Mouse (Mus musculus) left cerebral cortex, postnatal 10 days (tissue): ENCODE data around the gene Prelp. TPM values are rescaled to one million over a fixed set of nuclear protein-coding genes. Genes with fewer than 3 reads are reported as not detected.

ENCODE experiments used
- DNase-seq, 2 experiments: peaks; one replicate each; pipeline ENCODE4 v3.0.0; 2021 to 2022; ENCODE audit warnings: low spot score in 2 of 2, mixed read lengths in 1 of 2; ENCODE audit errors: extremely low spot score in 1 of 2
- intact Hi-C: fragments of 180-260 bp; cut with DNase I; formaldehyde crosslinking; loops from one replicate; pipeline ENCODE4 v1.15.1; 2025
- total RNA-seq, 2 experiments: library from RNA; stranded (reverse); gene quantifications; 2 replicates each; pipeline ENCODE4 v1.2.3; 2021

The Prelp gene
- total RNA-seq, 2 experiments from 2014 or later, result 2.4 to 2.9 TPM

DNA sequence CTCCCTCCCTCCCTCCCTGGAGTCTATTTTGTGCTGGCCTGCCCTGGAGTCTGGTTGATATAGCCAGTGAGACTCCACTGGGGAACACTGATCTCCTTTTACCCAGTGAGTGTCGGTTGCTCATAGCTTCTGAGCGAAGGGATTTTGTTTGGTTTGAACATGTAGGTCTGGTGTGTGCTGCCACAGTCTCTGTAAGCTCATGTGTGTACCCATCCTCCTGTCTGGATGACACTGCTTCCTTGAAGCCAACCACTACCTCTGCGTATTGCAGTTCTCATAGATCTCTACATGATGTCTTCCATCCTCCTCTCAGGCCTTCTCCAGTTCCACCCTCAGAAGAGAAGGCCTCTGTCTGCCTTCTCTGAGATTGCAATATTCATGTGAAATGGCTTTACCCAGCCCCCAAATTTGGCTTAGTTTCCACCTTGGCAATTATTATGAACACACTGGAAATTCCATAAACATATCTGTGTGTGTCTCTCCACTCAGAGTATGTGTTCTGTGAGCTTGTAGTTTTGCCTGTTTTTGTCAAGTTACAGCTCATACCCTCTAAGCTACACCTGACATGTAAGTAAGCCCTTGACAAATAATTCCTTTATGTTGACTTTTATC is 19.4 kb upstream of the Prelp start:
- no peak for DNase-seq
- intact Hi-C loops, result no loop called here

DNA sequence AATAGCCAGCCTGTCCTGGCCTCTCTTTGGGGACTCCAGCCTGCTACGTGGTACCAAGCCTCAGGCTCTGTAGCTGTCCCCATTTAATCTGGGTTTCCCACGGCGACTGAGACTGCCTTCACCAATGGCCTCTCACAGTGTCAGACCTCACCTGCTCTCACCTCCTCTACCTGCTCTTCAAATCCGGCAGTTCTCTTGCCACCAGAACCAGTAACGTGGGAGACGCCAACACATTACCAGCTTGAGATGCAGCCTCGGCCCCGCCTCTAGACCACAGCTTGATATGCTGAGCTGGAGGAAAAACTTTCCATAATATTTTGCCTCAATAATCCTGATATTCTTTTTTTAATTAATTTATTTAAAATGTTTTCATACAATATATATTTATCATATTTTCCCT is 18.5 kb upstream of the Prelp start:
- intact Hi-C loops, result no loop called here

DNA sequence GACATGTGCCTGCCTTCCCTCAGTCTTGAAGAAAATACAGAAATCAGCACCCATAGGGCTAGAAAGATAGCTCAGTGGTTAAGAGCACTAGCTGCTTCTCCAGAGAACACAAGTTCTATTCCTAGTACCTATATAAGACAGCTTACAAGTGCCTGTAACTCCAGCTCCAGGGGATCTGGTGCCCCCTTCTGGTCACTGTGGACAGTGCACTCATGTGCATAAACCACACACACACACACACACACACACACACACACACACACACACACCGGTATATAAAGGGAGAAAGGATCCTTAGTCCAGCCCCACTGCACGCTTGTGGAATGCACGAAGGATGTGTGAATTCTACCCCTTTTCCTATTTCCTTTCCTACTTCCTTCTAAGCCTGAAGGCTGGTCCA is 15.0 kb upstream of the Prelp start:
- no peak for DNase-seq
- intact Hi-C loops, result no loop called here

More for the DNA sequence above, 18.5 kb upstream of the Prelp start:
- no peak for DNase-seq

DNA sequence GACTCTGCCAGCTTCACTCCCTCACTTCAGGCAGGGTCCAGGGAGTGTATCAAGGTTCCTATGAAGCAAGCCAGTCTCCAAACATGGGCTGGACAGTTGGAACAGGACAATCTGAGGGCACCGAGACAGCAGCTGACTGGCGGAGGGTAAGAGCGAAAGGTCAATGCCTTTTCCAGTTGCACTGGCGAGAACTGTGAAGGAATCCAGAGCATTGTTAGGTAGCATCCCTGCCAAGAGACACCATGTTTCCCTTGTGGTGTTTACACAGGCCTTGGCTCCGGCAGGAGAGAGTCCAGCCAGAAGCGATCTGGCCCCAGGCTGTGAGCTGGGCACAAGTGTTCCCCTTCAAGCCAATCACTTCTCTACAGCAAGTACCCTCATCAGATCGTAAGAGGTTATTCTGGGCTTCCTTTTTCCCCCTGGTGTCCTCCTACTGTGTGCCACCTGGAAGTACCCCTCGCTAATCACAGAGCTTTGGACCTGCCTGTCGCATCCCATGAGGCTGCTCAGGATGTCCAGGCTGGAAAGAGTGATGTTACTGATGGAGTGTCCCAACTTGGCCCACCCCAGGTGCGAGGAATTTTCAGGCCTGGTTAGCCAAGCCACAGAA is 13.2 kb upstream of the Prelp start:
- intact Hi-C loops, result no loop called here
- peak in 1 of 2 experiments; percentile 30 for DNase-seq

DNA sequence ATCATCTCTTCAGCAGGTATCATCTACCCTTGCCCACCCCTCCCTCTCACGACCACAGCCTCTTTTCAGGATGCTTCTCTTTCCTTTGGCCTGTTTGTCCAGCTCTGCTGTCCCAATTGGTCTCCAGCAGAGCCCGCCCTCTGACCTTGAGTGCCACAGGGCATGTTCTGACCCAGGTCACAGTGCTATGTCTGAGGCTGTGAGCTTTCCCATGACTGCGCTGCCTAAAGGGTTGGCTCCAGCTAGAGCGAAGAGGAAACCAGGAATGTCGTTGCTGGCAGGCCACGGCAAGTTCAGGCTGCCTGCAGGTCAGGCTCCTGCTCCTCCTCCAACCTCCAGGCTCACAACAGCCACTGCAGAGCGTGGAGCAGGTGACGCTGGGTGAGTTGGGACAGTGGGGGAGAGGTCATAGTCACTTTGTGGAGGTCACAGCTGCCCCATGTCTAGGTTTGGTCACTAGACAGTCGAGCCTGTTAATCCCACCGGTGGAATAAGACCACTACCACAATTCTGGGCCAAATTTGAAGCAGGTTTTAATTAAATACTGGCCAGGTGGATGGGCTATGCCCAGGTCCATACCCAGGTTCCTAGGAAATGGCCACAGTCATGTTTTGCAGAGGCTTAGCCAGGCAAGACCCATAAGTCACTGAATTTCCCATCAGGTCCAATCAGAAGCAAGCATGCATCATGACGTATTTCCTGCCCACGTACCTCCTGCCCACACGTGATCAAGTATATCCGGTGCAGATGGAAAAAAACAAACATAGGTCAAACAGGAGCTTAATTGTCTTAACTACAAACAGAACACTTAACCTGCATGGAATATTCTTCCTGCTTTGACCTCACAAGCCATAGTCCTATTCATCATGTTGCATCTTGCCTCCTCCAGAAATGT is 12.3 kb upstream of the Prelp start:
- peak in 1 of 2 experiments; percentile 30 for DNase-seq
- intact Hi-C loops, result no loop called here

DNA sequence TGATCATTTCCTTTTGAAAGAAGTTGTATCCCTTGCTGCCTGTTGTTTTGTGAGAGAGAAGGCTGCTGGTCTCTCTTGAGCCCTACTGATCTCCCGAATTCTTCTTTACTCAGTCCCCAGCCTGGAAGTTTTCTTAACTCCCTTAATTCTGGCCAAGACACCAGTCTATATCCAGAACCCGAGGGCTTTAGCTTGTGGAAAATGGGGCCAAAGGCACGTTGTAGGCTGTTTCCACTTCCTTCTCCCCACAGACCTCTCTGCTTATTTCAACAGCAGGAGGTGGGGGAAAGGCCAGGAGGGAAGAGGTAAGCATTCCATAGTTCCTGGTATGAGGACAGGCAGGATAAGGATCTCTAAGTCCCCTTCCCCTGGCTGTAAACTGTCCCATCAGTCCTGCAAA is 8.8 kb upstream of the Prelp start:
- no peak for DNase-seq
- intact Hi-C loops, result no loop called here

DNA sequence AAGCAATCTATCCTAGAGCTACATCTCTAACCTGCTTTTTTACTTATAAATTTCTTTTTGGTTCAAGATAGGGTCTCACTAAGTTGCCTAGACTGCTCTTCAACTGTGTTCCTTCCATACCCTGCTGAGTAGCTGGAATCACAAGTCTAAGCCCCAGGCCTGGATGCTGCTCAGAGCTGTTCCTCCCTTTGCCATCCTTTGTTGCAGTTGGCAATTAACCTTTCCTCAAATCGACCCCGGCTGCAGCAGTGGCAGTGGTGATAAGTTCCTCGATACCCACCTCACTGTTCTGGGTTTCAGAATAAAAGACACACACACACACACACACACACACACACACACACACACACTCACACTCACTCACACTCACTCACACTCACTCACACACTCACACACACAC is 4.0 kb upstream of the Prelp start:
- DNase-seq, result no peak
- intact Hi-C loops, result no loop called here

DNA sequence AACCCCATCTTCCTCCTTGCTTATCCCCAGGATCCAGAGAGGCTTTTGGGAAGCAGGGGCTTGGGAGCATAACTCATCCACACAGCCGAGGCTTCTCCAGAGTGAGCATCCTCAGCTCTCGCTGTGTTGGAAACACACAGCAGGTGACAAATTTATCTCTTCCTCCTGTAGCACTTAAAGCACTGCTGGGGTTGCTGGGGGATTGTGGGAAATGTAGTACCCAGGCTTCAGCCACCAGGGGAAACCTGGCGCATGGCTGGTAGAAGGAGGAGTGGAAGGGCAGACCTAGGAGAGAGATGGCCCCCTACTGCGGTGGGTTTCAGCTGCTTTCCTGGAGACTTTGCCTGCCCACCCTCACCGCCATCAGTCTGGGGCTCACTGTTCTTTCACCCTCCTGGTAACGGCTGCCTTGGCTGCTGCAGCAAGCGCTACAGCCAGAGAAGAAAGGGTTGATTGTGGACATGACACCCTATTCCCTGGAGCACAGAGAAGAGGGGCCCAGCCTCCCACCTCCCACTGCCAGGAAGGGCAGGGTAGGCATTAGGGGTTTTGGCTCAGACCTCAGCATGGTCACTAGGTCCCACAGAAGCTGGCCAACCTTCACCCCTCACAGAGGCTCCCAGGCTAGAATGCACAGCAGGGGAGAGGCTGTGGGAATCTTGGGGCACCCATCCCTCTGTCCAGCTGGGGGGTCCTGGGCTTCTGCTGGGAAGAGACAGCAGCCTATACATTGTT is 3.1 kb upstream of the Prelp start:
- intact Hi-C loops, result no loop called here
- DNase-seq, result no peak

DNA sequence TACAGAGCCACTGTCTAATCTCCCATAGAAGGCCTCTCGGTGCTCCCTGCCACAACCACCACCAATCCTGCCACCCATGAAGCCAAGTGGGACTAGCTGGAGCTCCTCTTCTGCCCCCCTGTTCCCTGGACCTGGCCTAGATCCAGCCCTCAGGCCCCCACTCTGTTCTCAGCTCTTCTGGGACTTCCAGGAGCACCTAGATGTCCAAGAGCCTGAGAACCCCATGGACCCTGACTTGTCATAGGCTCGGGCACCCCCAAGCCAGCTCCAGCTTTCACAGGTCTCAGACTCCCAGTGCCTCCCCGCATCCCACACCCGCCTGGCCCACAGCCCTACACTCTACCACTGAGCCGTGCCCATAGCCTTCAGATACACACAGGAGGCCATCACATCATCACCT is 1.9 kb upstream of the Prelp start:
- intact Hi-C loops, result no loop called here
- no peak for DNase-seq

DNA sequence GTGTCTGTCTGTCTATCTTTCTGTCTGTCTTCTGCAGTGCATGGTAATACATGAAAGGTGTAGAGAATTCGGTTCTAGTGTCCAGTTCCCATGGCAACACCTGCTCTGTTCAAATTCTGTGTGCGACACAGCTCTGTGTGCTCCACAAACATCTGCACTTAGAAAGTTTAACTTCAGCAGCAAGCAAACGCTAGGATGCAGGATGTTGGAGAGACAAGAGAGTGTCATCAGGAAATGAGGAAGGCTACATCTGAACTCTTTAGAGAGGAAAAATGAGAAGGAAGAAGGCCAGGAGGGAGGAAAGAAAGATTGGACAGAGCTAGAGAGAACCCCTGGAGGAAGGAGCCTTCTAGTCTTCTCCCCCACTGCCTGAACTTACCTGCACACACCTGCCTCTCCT is 338 bp downstream of the Prelp start:
- intact Hi-C loops, result no loop called here
- DNase-seq, result no peak

DNA sequence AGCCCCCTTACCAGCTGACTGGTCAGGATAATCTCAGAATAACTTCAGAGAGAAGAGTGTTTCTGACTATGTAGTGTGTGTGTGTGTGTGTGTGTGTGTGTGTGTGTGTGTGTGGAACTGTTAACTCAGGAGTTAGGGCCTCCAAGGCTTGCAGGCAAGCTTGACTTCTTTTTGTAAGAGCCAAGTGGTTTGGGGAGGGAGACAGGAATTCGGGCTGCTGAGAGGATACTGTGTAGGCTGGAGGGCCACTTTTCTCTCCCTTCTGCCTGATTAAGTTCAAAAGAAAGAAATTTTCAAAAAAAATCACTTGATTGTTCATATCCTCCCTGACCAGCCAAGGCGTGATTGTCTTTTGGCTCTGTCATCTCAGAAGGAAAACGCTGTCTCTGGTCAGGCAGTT is 813 bp downstream of the Prelp start:
- no peak for DNase-seq
- intact Hi-C loops, result no loop called here

DNA sequence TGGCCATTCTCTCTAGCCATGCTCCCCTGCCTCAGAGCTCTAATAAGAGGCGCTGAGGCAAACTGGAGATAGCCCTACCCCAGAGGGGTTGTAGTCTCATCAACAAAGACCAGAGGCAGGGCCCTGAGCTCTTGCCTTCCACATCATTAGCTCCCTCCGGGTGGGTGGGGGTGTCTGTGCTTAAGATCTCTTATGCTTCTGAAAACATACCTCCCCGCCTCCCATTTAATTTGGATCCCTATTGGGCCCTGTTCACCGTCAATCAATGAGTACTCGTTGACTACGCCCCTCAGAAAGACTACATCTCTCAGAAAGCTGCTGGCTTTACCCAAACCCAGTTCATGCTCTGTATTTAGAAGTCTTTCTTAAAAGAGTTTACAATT is 3.1 kb downstream of the Prelp start:
- no peak for DNase-seq
- intact Hi-C loops, result no loop called here

DNA sequence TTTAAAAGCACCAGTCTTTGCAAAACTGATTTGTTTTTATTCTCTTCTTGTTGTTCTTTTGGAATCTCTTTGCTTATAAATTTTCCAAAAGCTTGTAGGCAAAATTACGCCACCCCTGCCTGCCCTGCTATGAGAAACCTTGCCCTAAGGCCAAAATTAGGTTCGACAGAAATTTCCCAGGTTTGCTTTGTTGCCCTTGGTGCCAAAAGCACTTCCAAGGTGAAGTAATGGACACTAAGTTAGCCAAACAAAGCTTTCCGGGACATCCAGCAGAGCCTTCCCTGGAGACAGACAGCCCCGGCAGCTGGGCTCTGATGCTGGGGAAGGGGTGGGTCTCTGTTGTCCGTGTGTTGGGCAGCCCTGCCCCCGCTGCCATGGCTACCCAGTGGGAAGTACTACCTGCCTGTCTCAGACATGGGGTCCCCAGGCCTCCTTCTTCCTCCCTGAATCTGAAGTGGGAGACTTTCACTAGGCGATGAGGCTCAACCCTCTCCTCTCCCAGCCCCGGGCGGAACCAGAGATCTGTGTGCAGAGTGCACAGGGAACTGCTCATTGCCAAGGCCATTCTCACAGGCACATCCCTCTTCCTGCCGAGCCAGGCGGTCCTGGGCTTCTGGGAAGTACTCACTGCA is 3.6 kb downstream of the Prelp start:
- DNase-seq, result peak in 1 of 2 experiments; percentile 61
- intact Hi-C loops, result no loop called here

DNA sequence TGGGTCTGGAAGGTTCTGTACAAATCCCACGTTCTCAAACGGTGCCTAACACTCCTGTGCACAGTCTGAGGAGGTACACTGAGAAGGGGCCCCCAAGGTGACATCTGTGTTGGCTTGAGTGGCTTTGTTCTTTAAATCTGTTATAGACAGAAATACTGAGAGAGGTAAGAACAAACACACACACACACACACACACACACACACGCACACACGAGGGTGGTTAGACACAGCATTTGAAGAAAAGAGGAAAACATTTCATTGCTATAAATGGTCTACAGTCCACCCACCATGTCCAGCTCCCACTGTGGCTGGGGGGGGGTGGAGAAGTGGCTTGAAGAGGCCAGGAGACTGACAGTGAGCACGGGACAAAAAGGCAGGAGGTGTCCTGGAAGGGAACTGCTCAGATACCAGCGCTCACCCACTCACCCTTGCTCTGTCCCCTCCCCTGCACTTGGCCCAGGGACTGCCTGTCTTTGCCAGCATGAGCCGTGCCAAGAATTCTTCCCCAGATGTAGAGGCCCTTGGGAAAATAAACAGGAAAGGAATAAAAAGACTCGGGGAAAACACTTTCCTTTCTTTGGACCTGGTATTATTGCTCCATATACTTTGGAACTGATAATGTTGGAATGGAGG is 5.4 kb downstream of the Prelp start:
- DNase-seq, result peak in 1 of 2 experiments; percentile 79
- intact Hi-C loops, result no loop called here

DNA sequence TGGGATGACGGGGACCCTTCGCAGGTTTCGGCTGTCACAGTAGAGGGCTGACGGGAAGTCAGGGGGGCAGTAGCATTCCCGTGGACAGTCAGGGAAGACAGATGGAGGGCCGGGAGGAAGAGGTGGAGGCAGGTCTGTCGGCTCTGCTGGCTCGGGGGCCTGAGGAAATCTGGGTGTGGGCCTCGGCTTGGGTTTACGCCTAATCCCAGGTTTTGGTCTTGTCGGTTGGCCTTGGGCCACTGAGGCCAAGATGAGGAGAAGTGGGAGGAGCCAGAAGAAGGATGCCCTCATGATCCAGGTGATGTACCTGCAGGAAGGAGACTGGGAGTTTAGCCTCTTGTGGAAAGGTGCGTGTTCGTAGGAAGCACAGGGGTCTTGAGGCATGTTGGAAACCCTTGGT is 6.1 kb downstream of the Prelp start:
- intact Hi-C loops, result no loop called here
- DNase-seq, result no peak

DNA sequence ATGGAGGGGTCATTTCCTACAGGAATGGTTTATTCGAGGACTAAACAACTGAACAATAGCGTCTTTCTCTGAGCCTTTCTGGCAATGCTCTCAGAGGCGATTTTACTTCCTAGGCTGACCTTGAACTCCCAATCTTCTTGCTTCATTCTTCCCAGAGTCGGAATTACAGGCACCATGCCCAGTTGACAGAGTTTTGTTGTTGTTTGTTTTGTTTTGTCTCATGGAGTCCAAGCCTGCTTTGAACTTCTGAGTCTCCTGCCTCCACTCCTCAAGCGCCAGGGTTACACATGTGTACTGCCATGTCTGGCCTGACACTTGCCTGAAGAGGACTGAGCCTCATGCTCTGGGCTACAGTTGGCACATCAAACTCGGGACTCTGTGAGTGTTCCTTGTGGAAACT is 8.2 kb downstream of the Prelp start:
- no peak for DNase-seq
- intact Hi-C loops, result no loop called here

DNA sequence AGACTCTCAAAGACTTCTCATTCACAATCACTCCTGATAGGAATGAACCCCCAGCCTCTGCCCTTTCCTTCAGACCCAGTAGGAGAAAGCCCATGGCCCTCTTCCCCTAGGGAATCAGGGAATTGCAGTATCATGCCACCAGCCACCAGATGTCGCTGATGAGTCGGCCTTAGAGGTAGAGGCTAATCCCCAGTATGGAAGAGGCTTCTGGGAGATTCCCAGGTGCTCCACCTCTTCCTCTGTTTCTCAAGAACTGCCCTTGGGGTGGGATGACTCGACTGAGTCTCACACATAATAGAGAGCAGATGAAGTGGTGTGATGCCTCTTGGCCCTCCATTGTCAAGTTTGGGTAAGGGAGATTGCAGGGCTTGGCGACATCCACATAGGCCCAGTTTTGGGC is 9.8 kb downstream of the Prelp start:
- DNase-seq, result peak in 1 of 2 experiments; percentile 79
- intact Hi-C loops, result loop anchor here (2.0 kb wide), 1 partner anchor 135 kb away; no protein-coding TSS in a partner anchor

DNA sequence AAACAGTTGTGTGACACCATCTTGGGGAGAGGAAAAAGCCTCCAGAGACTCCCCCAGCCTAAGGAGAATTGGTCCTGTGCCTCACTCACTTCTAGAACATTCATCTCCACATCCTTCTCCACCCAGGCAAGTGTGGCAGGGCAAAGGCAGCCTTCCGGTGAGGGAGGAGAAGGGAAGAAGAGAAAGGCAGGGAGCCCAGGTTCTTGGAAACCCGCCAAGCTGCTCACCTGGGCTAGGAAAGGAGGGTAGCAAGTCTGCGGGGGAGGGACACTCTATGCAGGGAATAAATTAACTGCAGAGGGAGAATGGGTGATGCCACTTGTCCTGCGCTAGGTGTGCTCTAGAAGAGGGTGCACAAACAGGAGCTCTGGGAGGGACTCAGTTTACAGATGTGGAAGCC is 10.2 kb downstream of the Prelp start:
- no peak for DNase-seq
- intact Hi-C loops, result loop anchor here (2.0 kb wide), 1 partner anchor 136 kb away; no protein-coding TSS in a partner anchor
